Mouse (Mus musculus) small intestine, adult 2 months (tissue): ENCODE results near the gene Parp3.

Experiments
- CTCF ChIP-seq: fragments of 200-500 bp; IDR thresholded peaks from 2 replicates; pipeline ENCODE4 v1.5.1; 2012; ENCODE audit warnings: low read depth, mild to moderate bottlenecking, control low read depth, inconsistent platforms, low read length, moderate library complexity, mixed read lengths; ENCODE audit not compliant: insufficient replicate concordance, insufficient read length; ENCODE audit errors: extremely low read depth
- POLR2A ChIP-seq: fragments of 200-500 bp; IDR thresholded peaks from 2 replicates; pipeline ENCODE4 v1.6.1; 2012; ENCODE audit warnings: low read depth, mild to moderate bottlenecking, control low read depth, inconsistent platforms, low read length, moderate library complexity

DNA sequence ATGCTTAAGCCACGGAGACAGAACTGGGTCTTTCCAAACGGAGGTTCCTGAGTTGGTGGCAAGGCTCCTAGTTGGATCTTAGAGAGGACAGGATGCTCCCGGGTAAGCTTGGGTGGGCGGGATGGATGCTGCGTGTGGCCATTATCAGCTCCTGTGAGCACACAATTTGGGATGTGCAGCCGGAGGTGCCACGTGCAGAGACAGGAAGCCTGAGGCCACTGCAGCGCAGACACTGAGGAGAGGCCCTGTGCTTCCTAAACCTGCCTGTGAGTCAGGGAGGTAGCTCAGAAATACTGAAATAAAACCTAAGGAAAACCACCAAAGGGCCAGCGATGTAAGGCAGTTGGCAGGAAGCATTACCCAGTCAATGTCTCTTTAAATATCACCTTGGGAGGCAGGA, 7.0 kb downstream of the Parp3 start:
- TF ChIP-seq CTCF (no peak), POLR2A (no peak)
